Mouse (Mus musculus) right cerebral cortex, postnatal 10 days (tissue): Measurements from ENCODE around the gene Gm4131.

Experiments used
- DNase-seq, 2 experiments: peaks; one replicate each; pipeline ENCODE4 v3.0.0; 2021; ENCODE audit warnings: low spot score in 2 of 2

Gm4131 gene

DNA sequence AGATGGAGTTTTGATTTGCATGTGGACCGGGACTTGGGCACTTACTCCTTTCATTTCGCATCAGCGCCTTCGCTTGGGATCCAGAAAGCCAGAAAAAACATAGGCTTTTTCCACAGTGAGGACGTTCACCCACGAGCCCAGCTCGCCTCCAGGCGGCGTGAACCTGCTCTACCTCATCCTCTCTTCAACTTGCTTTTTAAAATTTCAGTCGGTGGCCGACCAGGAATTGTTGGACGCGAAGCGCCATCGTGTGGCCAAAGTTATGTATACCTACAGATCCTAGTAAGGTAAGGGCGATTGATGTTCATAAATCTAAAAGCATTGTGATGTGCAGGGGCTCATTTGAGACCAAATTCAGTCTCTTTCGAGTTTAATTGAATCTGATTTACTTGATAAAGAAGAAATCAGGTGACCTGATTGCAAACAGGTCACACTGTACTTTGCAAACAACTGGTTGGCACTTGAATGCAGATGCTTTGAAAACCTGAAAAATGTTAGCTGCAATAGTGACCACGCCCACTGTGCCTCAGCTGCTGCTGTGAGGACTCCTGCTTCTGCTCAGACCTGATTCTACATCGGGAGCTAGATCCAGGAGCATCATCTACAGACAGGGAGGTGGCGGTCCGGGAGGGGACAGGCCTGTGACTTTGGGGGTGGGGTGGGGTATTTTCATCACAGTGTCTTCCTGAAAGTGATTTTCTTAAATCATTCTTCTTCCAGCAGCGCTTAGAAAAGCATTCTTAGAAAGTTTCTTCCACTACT, 109.1 kb downstream of the Gm4131 start:
- DNase-seq, result peak; percentile 92 to 95

DNA sequence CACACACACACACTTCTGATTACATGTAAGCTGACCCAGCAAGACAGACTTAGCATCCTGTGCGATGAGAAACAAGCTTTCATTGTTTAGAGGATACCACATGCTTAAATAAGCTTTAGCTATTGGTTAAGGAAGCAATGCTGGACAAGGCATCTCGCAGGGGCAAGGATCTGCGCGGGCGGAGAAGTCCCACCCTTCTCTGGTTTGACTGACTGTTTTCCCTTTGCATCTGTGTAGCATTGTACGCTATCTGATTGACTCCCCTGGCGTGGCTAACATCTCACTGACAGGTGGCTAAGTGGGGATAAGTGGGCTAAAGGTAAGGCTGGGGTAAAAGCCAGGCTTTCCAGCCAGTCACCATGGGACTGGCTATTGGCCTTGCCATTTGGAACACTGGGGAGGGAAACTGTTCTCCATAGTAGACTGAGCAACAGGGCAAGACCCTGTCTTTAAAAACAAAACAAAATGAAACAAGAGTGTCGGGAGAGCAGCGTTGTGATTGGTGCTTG, 110.4 kb downstream of the Gm4131 start, which contains the start of gene Gucy1b2:
Gene Gucy1b2, minus strand, starts transcription at position 51 of the 509 bp plus-strand sequence.
- no peak for DNase-seq

- DNase-seq, result no peak
Measured at GRCm38 (mm10) chr14:62455570-62455879, 111.2 kb downstream of the Gm4131 start.

DNA sequence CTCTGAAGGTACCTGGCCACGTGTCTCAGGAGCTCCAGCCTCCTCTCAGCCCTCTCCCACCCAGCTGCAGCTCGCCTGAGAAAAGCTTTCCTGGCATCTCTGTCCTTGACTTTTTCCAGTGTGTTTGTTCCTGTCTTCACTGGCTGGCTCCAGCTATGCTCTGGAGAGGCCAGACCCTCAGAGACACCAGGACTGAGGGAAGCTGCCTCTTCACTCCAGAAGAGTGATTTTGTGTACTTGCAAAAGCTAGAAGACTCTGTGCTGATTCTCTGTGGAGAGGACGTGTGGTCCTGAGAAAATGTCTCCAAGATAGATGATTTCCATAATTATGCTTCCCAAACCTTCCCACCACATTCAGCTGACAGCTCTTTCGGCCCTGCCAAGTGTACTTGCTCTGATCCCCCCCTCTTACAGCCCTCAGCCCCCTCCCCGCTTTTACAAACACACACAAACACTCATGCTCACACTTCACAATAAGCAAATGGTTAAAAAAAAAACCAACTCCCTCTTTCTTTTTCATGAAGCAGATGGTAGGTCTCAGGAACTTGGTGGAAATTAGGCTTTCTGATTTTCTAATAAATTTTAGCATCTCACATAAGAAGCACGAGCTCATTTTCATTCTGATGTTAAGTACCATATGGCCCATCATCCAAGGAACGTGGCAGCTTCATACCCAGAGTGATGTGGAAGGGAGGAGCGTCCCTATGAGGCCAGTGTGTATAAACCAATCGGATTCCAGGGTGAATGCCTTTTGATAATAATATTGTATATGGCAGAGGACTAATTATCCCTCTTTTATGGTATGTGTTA, 111.8 kb downstream of the Gm4131 start:
- no peak for DNase-seq

GRCm38 (mm10) chr14:62454136-62454535, 112.6 kb downstream of the Gm4131 start:
- DNase-seq, result no peak

DNA sequence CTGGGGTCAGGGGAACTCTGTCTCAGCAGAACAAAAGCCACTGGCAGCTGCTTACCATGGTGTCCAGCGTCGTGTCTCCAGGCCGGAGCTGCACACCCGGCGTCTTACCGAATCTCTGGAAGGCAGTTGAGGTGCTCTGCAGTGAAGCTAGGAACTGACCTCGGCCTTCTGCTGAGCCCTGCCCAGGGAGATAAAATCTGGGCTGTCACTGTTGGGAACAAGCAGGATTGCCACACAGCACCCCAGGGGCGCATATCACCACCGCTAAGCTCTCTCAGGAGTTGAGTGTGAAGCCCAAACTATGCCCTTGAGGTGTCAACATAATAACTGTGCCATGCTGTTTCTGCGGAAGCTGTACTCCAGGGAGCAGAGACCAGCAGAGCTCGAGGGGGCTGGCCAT, 113.4 kb downstream of the Gm4131 start:
- DNase-seq, result no peak

- DNase-seq, result no peak
Measured at GRCm38 (mm10) chr14:62450706-62451105, 116.0 kb downstream of the Gm4131 start.

DNA sequence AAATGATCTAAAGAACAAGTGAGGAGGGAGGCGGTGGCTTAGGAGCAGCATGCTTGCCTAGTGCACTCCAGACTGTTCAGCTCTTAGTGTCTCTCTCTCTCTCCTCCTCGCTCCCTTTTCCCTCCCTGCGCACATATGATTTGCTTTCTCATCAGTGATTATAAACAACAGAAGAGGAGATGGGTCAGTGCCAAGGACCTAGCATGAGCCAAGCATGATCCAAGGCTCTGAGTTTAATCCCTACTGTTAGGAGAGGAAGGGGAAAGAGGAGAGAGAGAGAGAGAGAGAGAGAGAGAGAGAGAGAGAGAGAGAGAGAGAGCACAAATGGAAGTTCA, 119.5 kb downstream of the Gm4131 start:
- DNase-seq, result no peak

DNA sequence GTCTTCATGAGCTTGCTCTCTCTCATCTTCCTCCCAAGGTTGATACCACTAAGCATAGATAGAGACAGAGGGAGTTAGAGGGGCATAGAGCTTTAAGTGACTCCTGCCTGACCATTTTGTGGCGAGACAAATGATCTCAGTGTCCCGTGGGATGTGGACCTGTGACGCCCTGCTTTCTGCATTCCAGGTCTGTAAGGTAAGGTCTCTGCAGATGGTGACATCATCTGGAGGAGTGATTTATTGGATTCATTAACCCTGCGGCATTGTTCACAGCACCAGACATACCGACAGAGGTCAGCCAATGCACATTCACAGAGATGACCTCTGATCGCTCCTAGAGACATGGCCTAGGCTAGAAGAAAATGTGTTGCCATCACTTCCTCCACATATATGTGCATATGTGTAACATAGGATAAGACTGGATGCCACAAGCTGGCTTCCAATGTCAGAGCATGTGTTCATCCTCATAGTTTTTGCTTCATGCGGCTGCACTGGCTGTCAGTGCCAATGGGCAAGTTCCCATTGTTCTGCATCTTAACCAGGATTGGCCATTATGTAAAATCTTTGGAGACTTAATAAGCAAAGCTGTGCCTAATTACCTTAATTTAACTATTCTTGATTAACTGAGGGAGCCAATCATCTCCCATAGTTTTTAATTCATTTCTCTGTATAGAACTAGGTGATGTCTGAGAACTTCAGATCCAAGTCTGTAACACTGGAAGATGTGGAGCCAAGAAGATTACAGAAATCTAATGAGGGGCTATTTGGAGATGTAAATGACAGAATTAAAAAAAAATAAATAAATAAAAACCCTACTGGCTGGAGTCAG, 120.1 kb downstream of the Gm4131 start:
- no peak for DNase-seq

GRCm38 (mm10) chr14:62443840-62444430, 122.8 kb downstream of the Gm4131 start:
- no peak for DNase-seq

DNA sequence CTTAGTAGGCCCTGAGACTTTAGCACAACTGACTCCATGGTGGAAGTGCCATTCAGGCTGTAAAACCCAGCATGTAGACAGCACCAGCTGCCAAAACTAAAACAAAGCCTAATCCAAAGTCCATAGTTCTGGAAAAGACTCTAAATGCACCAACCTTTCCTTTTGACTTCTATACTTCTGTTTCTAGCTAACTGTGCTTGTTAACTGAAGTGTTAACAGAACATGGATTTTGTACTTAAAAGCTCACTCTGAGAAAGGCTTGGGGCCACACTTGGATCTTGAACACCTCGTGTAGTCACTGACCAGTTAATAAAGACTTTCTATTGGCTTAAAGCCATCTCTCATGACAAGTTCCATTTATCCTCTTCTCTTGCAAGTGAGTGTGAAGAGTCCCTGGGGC, 123.8 kb downstream of the Gm4131 start:
- DNase-seq, result no peak

DNA sequence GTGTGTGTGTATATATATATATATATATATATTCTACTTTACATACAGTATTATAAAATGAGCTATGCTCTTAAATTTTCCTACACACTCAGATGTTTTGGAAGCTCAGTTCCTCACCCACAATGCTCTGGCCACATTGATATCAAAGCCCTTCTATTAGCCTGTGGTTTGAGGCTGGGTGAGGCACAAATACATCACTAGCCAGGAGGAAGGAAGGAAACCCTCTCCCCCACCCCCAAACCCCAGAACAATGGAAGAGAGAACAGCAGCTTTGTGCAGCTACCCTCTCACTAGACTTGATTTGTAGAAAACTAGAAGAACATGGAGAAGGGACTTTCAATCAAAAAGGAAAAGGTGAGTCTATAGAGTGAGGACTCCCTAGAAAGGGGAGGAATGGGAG, 126.7 kb downstream of the Gm4131 start:
- DNase-seq, result no peak

GRCm38 (mm10) chr14:62438236-62438635, 128.5 kb downstream of the Gm4131 start:
- no peak for DNase-seq

- no peak for DNase-seq
Measured at GRCm38 (mm10) chr14:62437806-62438205, 128.9 kb downstream of the Gm4131 start.

DNA sequence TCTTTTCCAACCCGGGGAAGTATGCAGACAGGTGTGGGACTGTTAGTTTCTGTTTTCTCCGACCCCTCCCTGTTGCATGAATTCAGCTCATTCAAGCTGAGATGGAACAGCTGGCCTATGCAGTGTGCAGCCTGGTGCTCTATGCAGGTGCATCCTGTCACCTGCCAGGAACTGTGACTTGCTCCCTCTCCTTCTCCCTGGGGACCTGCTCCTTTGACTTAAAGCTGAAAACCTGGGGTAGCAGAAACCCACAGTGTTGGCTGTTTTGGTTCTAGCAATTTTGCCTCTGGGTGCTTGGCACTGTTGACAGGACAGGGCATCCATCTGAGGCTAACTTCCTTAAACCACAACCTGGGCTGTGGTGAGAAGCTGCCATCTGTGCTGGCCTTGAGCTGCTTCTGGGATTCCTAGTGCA, 141.4 kb downstream of the Gm4131 start:
- DNase-seq, result no peak

DNA sequence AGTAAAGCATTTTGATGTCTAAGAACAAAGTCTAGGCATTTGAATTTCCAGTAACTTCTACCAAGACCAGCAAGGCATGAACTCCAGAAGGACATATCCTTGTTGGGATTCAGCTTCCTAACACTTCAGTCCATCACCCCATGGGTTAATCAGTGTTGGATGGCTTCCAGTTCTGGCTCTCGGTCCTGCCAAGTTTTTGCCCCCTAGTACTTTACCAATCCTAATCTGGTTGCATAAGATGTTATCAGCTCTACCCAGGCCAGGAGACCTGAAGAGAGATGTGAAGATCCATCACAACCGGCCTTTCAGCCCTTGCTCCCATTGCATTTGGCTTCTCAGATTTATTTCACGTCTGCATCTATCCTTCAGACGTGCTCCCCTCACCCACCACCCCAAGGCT, 144.5 kb downstream of the Gm4131 start:
- no peak for DNase-seq

- peak in 1 of 2 experiments; percentile 31 for DNase-seq
Measured at GRCm38 (mm10) chr14:62417501-62417900, 149.2 kb downstream of the Gm4131 start.

DNA sequence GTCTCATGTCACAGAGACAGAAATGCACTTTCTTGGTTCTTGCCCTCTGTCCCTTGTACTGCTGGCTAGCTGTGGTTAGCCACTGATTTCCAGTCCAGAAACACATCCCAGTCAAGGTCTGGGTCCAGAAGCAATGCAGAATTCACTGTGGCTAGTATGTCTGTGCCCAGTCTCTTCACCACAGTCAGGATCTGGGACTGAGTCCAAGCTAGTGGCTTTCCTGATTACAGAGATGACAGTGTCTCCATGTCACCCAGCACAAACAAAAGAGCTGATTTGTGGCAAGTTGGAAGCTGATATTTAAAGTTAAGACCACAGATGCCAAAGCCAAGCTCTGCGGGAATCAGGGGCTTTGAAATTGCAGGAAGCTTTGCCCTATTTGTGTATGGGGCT, 150.0 kb downstream of the Gm4131 start:
- DNase-seq, result peak; percentile 79 to 83

GRCm38 (mm10) chr14:62416007-62416741, 150.5 kb downstream of the Gm4131 start:
- DNase-seq, result peak; percentile 77 to 85
